Mouse (Mus musculus): ENCODE measurements around the gene Glrb. TPM values are rescaled to one million over a fixed set of nuclear protein-coding genes. Genes with fewer than 3 reads are reported as not detected.

Gene Glrb
- total RNA-seq, 2 experiments from 2014 or later, result not detected

GRCm38 (mm10) chr3:80845634-80846033 is 67.8 kb downstream of the Glrb start:
- ATAC-seq (replicated peaks; ENCODE audit: low FRiP score, low TSS enrichment, poor library complexity, severe bottlenecking), result no peak

GRCm38 (mm10) chr3:80839845-80840244 is 73.6 kb downstream of the Glrb start:
- no peak for ATAC-seq (replicated peaks; ENCODE audit: low FRiP score, low TSS enrichment, poor library complexity, severe bottlenecking)

- ATAC-seq (replicated peaks; ENCODE audit: low FRiP score, low TSS enrichment, poor library complexity, severe bottlenecking), result no peak
Observed at GRCm38 (mm10) chr3:80837583-80837982, 75.9 kb downstream of the Glrb start.

- ATAC-seq (replicated peaks; ENCODE audit: low FRiP score, low TSS enrichment, poor library complexity, severe bottlenecking), result no peak
Observed at GRCm38 (mm10) chr3:80823975-80824374, 89.5 kb downstream of the Glrb start.

- ATAC-seq (replicated peaks; ENCODE audit: low FRiP score, low TSS enrichment, poor library complexity, severe bottlenecking), result no peak
Observed at GRCm38 (mm10) chr3:80818619-80819018, 94.8 kb downstream of the Glrb start.

GRCm38 (mm10) chr3:80813734-80814133 is 99.7 kb downstream of the Glrb start:
- no peak for ATAC-seq (replicated peaks; ENCODE audit: low FRiP score, low TSS enrichment, poor library complexity, severe bottlenecking)

- ATAC-seq (replicated peaks; ENCODE audit: low FRiP score, low TSS enrichment, poor library complexity, severe bottlenecking), result no peak
Observed at GRCm38 (mm10) chr3:80812237-80812636, 101.2 kb downstream of the Glrb start.

GRCm38 (mm10) chr3:80805327-80805726 is 108.1 kb downstream of the Glrb start:
- ATAC-seq (replicated peaks; ENCODE audit: low FRiP score, low TSS enrichment, poor library complexity, severe bottlenecking), result no peak

- no peak for ATAC-seq (replicated peaks; ENCODE audit: low FRiP score, low TSS enrichment, poor library complexity, severe bottlenecking)
Observed at GRCm38 (mm10) chr3:80803811-80804210, 109.6 kb downstream of the Glrb start.

- no peak for ATAC-seq (replicated peaks; ENCODE audit: low FRiP score, low TSS enrichment, poor library complexity, severe bottlenecking)
Observed at GRCm38 (mm10) chr3:80803211-80803610, 110.2 kb downstream of the Glrb start.

- peak; percentile 68 for ATAC-seq (replicated peaks; ENCODE audit: low FRiP score, low TSS enrichment, poor library complexity, severe bottlenecking)
Observed at GRCm38 (mm10) chr3:80802596-80803081, 110.8 kb downstream of the Glrb start, which contains the start of gene Gria2. Gene Gria2, minus strand, starts transcription at chr3:80802835.

GRCm38 (mm10) chr3:80801827-80802310 is 111.6 kb downstream of the Glrb start:
- ATAC-seq (replicated peaks; ENCODE audit: low FRiP score, low TSS enrichment, poor library complexity, severe bottlenecking), result no peak

GRCm38 (mm10) chr3:80800995-80801826 is 112.2 kb downstream of the Glrb start:
- ATAC-seq (replicated peaks; ENCODE audit: low FRiP score, low TSS enrichment, poor library complexity, severe bottlenecking), result no peak

GRCm38 (mm10) chr3:80800299-80800994 is 113.0 kb downstream of the Glrb start:
- ATAC-seq (replicated peaks; ENCODE audit: low FRiP score, low TSS enrichment, poor library complexity, severe bottlenecking), result no peak

- no peak for ATAC-seq (replicated peaks; ENCODE audit: low FRiP score, low TSS enrichment, poor library complexity, severe bottlenecking)
Observed at GRCm38 (mm10) chr3:80797935-80798334, 115.5 kb downstream of the Glrb start.

GRCm38 (mm10) chr3:80796764-80797163 is 116.7 kb downstream of the Glrb start:
- ATAC-seq (replicated peaks; ENCODE audit: low FRiP score, low TSS enrichment, poor library complexity, severe bottlenecking), result no peak

- ATAC-seq (replicated peaks; ENCODE audit: low FRiP score, low TSS enrichment, poor library complexity, severe bottlenecking), result no peak
Observed at GRCm38 (mm10) chr3:80795284-80795683, 118.2 kb downstream of the Glrb start.

All from megakaryocyte-erythroid progenitor cell, adult 5-6 weeks (primary cell).